30 mouse cellular contexts compared by ENCODE assay signal in the genomic region with DNA sequence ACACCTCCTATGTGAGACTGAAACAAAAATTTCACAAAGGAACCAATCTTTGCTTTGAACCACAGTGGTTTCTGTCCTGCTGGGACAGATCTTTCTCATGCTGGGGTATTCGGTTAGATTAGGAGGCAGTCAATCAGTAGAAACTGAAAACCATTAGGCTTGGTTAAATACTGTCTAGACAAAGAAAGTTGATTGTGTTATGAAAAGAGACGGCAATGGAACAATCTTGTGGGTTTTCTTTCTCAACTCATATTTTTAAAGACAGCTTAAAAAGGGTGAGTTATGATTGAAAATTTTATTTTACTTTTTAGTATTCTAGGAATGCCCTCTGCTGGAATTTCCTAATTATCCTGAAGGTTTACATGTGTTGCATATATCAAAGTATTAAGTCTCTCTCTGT.
"Had no signal": no experiment of that assay in that cellular context is flagged by ENCODE, and none has a peak within 500 bp of the region (broad histone marks: within the 10 kb centered on the region; RNA-seq: fewer than 3 reads in every experiment).

No protein-coding gene starts in this region.

- H3K9ac ChIP-seq: limb, embryonic 12.5 days; limb, embryonic 13.5 days; limb, embryonic 15.5 days; liver, embryonic 12.5 days; liver, embryonic 13.5 days; liver, embryonic 14.5 days; liver, embryonic 15.5 days; liver, postnatal 0 days; lung, embryonic 14.5 days; lung, embryonic 15.5 days; midbrain, embryonic 12.5 days; midbrain, embryonic 13.5 days; neural tube, embryonic 12.5 days had no signal

- H3K9me3 ChIP-seq: limb, embryonic 10.5 days; limb, embryonic 12.5 days; limb, embryonic 13.5 days; limb, embryonic 15.5 days; liver, embryonic 12.5 days; liver, embryonic 13.5 days; liver, embryonic 15.5 days; lung, embryonic 15.5 days; midbrain, embryonic 10.5 days; midbrain, embryonic 12.5 days; midbrain, embryonic 13.5 days; neural tube, embryonic 12.5 days had no signal

- H3K4me1 ChIP-seq: limb, embryonic 12.5 days; limb, embryonic 13.5 days; limb, embryonic 15.5 days; liver, embryonic 12.5 days; liver, embryonic 13.5 days; liver, embryonic 15.5 days; megakaryocyte, embryonic 14.5 days; midbrain, embryonic 10.5 days; midbrain, embryonic 12.5 days; midbrain, embryonic 13.5 days; neural tube, embryonic 12.5 days had no signal

- H3K36me3 ChIP-seq: limb, embryonic 10.5 days; limb, embryonic 12.5 days; limb, embryonic 13.5 days; limb, embryonic 15.5 days; liver, embryonic 12.5 days; liver, embryonic 13.5 days; liver, embryonic 15.5 days; lung, embryonic 15.5 days; midbrain, embryonic 10.5 days; midbrain, embryonic 12.5 days; midbrain, embryonic 13.5 days; neural tube, embryonic 12.5 days had no signal

- ATAC-seq: liver, embryonic 12.5 days; liver, postnatal 0 days; lung, postnatal 0 days; midbrain, embryonic 13.5 days; midbrain, embryonic 16.5 days had no signal

- H3K27me3 ChIP-seq: limb, embryonic 12.5 days; limb, embryonic 13.5 days; limb, embryonic 15.5 days; liver, embryonic 12.5 days; liver, embryonic 13.5 days; liver, embryonic 15.5 days; lung, embryonic 15.5 days; megakaryocyte, embryonic 14.5 days; midbrain, embryonic 12.5 days; midbrain, embryonic 13.5 days; neural tube, embryonic 12.5 days had no signal

- H3K4me3 ChIP-seq: limb, embryonic 10.5 days; limb, embryonic 12.5 days; limb, embryonic 13.5 days; limb, embryonic 15.5 days; liver, embryonic 12.5 days; liver, embryonic 13.5 days; liver, embryonic 15.5 days; lung, embryonic 15.5 days; megakaryocyte, embryonic 14.5 days; midbrain, embryonic 10.5 days; midbrain, embryonic 12.5 days; midbrain, embryonic 13.5 days; myocyte; neural tube, embryonic 12.5 days had no signal

- H3K4me2 ChIP-seq: limb, embryonic 12.5 days; limb, embryonic 13.5 days; limb, embryonic 15.5 days; liver, embryonic 11.5 days; liver, embryonic 12.5 days; liver, embryonic 13.5 days; liver, embryonic 15.5 days; lung, embryonic 14.5 days; lung, embryonic 15.5 days; midbrain, embryonic 12.5 days; midbrain, embryonic 13.5 days; neural tube, embryonic 12.5 days had no signal

- DNase-seq: left cerebral cortex, postnatal 4 days; liver; liver, embryonic 13.5 days; liver, postnatal 0 days; lung, adult 18-20 months; lung, adult 2 months; lung, embryonic 14.5 days; lung, postnatal 10 days; lung, postnatal 14 days; lung, postnatal 36 days; lung, postnatal 4 days; midbrain, embryonic 14.5 days had no signal

- H3K27ac ChIP-seq: limb, embryonic 10.5 days; limb, embryonic 12.5 days; limb, embryonic 13.5 days; limb, embryonic 15.5 days; liver, embryonic 12.5 days; liver, embryonic 13.5 days; liver, embryonic 14.5 days; liver, embryonic 15.5 days; lung, embryonic 15.5 days; macrophage; midbrain, embryonic 10.5 days; midbrain, embryonic 12.5 days; midbrain, embryonic 13.5 days; neural tube, embryonic 12.5 days had no signal
